Mouse (Mus musculus) kidney, adult 2 months (tissue): ENCODE results near the gene Mms19.

Experiments
- CTCF ChIP-seq: fragments of 200-500 bp; conservative IDR thresholded peaks from 2 replicates; pipeline ENCODE4 v1.5.1; 2011; ENCODE audit warnings: low read depth, mild to moderate bottlenecking, control low read depth, low read length, moderate library complexity, mixed read lengths; ENCODE audit not compliant: insufficient read depth, insufficient read length
- POLR2A ChIP-seq: fragments of 200-500 bp; IDR thresholded peaks from one replicate; pipeline ENCODE4 v1.6.1; 2011; ENCODE audit warnings: low read depth, low read length, control low read depth

- no peak for TF ChIP-seq POLR2A
- no peak for TF ChIP-seq CTCF
These were observed 77.9 kb downstream of the Mms19 start for GRCm38 (mm10) chr19:41902848-41903593.
